8 mouse cellular contexts compared by ENCODE assay signal in genomic region chr10:43540442-43541152, GRCm38 (mm10). TPM values are rescaled to one million over a fixed set of nuclear protein-coding genes. Genes with fewer than 3 reads are reported as not detected.
DNase-seq lines count a peak whose midpoint lies in the region; ATAC-seq and TF ChIP-seq lines count a peak whose summit lies in the region.

TSS of gene 1700021F05Rik (minus strand) at chr10:43540994.

- ATAC-seq in forebrain, embryonic 11.5 days (replicated peaks; ENCODE audit: low FRiP score) = peak; percentile 99
- ATAC-seq in heart, postnatal 0 days (ENCODE audit: insufficient read depth, low read depth) = peak; percentile 99
- peak; percentile 100 for ATAC-seq in liver, embryonic 16.5 days (ENCODE audit: low read depth)
- ATAC-seq in neural tube, embryonic 13.5 days (ENCODE audit: low read depth) = peak; percentile 99

- WGBS in forebrain, embryonic 11.5 days = under 1% methylated on average over 51 of the region's 56 CpGs
- under 1% methylated on average over 49 of the region's 56 CpGs for WGBS in heart, postnatal 0 days
- under 1% methylated on average over 55 of the region's 56 CpGs for WGBS in liver, embryonic 16.5 days (ENCODE audit: insufficient replicate concordance)
- WGBS in neural tube, embryonic 13.5 days = under 1% methylated on average over 56 of the region's 56 CpGs

- peaks cover 6% of the 10 kb centered on the region; the same call in 1 of the 2 replicates for H3K4me1 ChIP-seq in forebrain, embryonic 11.5 days (replicated peaks; ENCODE audit: control insufficient read depth, insufficient read depth, low read length)
- H3K4me1 ChIP-seq in heart, postnatal 0 days (ENCODE audit: control insufficient read depth, insufficient read depth) = peaks cover 13% of the 10 kb centered on the region; the same call in 1 of the 2 replicates
- peaks cover 21% of the 10 kb centered on the region for H3K4me1 ChIP-seq in liver, embryonic 16.5 days (ENCODE audit: control insufficient read depth, low read depth, low read length)
- peaks cover 15% of the 10 kb centered on the region for H3K4me1 ChIP-seq in neural tube, embryonic 13.5 days (replicated peaks)
- H3K4me1 ChIP-seq in testis, adult 2 months (ENCODE audit: control insufficient read depth, insufficient read depth, low read length) = no peaks in the 10 kb centered on the region; the same call in 1 of the 2 replicates

- H3K27me3 ChIP-seq in forebrain, embryonic 11.5 days (ENCODE audit: control insufficient read depth, insufficient read depth, low read length) = no peaks in the 10 kb centered on the region
- no peaks in the 10 kb centered on the region for H3K27me3 ChIP-seq in heart, postnatal 0 days (ENCODE audit: control insufficient read depth, insufficient read depth, low read length)
- H3K27me3 ChIP-seq in liver, embryonic 16.5 days (ENCODE audit: control insufficient read depth, insufficient read depth, low read depth, low read length) = no peaks in the 10 kb centered on the region
- no peaks in the 10 kb centered on the region for H3K27me3 ChIP-seq in neural tube, embryonic 13.5 days
- H3K27me3 ChIP-seq in testis, adult 2 months (ENCODE audit: control insufficient read depth, insufficient read depth, low read length) = no peaks in the 10 kb centered on the region

- peak; percentile 96 for TF ChIP-seq CTCF in heart, postnatal 0 days (IDR thresholded peaks at IDR 0.05; ENCODE audit: low read depth)
- TF ChIP-seq CTCF in testis, adult 2 months (IDR thresholded peaks at IDR 0.05; ENCODE audit: control insufficient read depth, insufficient read depth, insufficient replicate concordance, low read depth, low read length) = peak; percentile 94; the same call in 1 of the 2 replicates

- no peaks in the 10 kb centered on the region for H3K36me3 ChIP-seq in forebrain, embryonic 11.5 days (ENCODE audit: control insufficient read depth, insufficient read depth, low read length)
- peaks cover 9% of the 10 kb centered on the region for H3K36me3 ChIP-seq in heart, postnatal 0 days (replicated peaks; ENCODE audit: control insufficient read depth, insufficient read depth, low read length)
- H3K36me3 ChIP-seq in liver, embryonic 16.5 days (ENCODE audit: control insufficient read depth, insufficient read depth) = no peaks in the 10 kb centered on the region
- peaks cover 10% of the 10 kb centered on the region; the same call in 1 of the 2 replicates for H3K36me3 ChIP-seq in neural tube, embryonic 13.5 days
- H3K36me3 ChIP-seq in testis, adult 2 months (ENCODE audit: control insufficient read depth, insufficient read depth, low read length) = no peaks in the 10 kb centered on the region

- H3K4me2 ChIP-seq in forebrain, embryonic 11.5 days (ENCODE audit: low read depth, low read length, severe bottlenecking) = peak within 1 kb of the TSS; percentile 71
- H3K4me2 ChIP-seq in heart, postnatal 0 days (ENCODE audit: low read depth, low read length) = peak within 1 kb of the TSS; percentile 73
- peak within 1 kb of the TSS; percentile 76 for H3K4me2 ChIP-seq in liver, embryonic 16.5 days (ENCODE audit: low read depth, low read length)
- H3K4me2 ChIP-seq in neural tube, embryonic 13.5 days = peak within 1 kb of the TSS; percentile 69

- no peaks in the 10 kb centered on the region for H3K9me3 ChIP-seq in forebrain, embryonic 11.5 days (ENCODE audit: control insufficient read depth, low read length)
- no peaks in the 10 kb centered on the region for H3K9me3 ChIP-seq in heart, postnatal 0 days (replicated peaks; ENCODE audit: control insufficient read depth, low read length)
- no peaks in the 10 kb centered on the region for H3K9me3 ChIP-seq in liver, embryonic 16.5 days (replicated peaks; ENCODE audit: control insufficient read depth, low read length)
- no peaks in the 10 kb centered on the region for H3K9me3 ChIP-seq in neural tube, embryonic 13.5 days

- H3K9ac ChIP-seq in forebrain, embryonic 11.5 days (ENCODE audit: low read length) = peak within 1 kb of the TSS; percentile 83
- peak within 1 kb of the TSS; percentile 93 for H3K9ac ChIP-seq in heart, postnatal 0 days (replicated peaks; ENCODE audit: low read depth, low read length)
- H3K9ac ChIP-seq in liver, embryonic 16.5 days (ENCODE audit: low read depth, low read length) = peak within 1 kb of the TSS; percentile 92
- peak within 1 kb of the TSS; percentile 95 for H3K9ac ChIP-seq in neural tube, embryonic 13.5 days

- H3K27ac ChIP-seq in forebrain, embryonic 11.5 days (ENCODE audit: low read depth, low read length) = no peak within 1 kb of the TSS
- peak within 1 kb of the TSS; percentile 96 for H3K27ac ChIP-seq in heart, postnatal 0 days (ENCODE audit: low read depth)
- peak within 1 kb of the TSS; percentile 69 for H3K27ac ChIP-seq in liver, embryonic 16.5 days (ENCODE audit: low read length)
- H3K27ac ChIP-seq in neural tube, embryonic 13.5 days (replicated peaks) = peak within 1 kb of the TSS; percentile 68
- peak within 1 kb of the TSS; percentile 60 for H3K27ac ChIP-seq in testis, adult 2 months (ENCODE audit: control insufficient read depth, insufficient read depth, low read depth, low read length)

- peak; percentile 77 for TF ChIP-seq POLR2A in testis, adult 2 months (IDR thresholded peaks at IDR 0.05; ENCODE audit: control insufficient read depth, low read depth, low read length)

- peak within 1 kb of the TSS; percentile 84 for H3K4me3 ChIP-seq in forebrain, embryonic 11.5 days (ENCODE audit: low read depth, low read length)
- H3K4me3 ChIP-seq in heart, postnatal 0 days (ENCODE audit: low read depth, low read length) = peak within 1 kb of the TSS; percentile 93
- peak within 1 kb of the TSS; percentile 92 for H3K4me3 ChIP-seq in liver, embryonic 16.5 days (ENCODE audit: low read depth, low read length)
- H3K4me3 ChIP-seq in neural tube, embryonic 13.5 days = peak within 1 kb of the TSS; percentile 90
- H3K4me3 ChIP-seq in testis, adult 2 months (ENCODE audit: control insufficient read depth, low read depth, low read length) = peak within 1 kb of the TSS; percentile 94

- peak; percentile 90 to 92 for DNase-seq in CD8-positive naive resting alpha-beta T cell, adult 2 months (ENCODE audit: low read depth in 2 of 2, low spot score in 2 of 2)
- peak; percentile 84 for DNase-seq in c-Kit-positive CD71-negative TER-119-negative erythroid progenitor cells, embryonic 14.5 days (ENCODE audit: low read depth)
- peak; percentile 98 for DNase-seq in forebrain, embryonic 11.5 days (ENCODE audit: low spot score)
- DNase-seq in heart, postnatal 0 days (ENCODE audit: low spot score) = peak; percentile 95
- DNase-seq in kidney, postnatal 4 days = peak; percentile 98 to 99

- TF ChIP-seq EP300 in heart, postnatal 0 days (IDR thresholded peaks at IDR 0.05; ENCODE audit: low read depth) = no peak; the same call in 1 of the 2 replicates

RNA-seq across cellular contexts. Expression of gene 1700021F05Rik, which starts in this region (rescaled TPM):
- polyA plus RNA-seq in forebrain, embryonic 11.5 days (2014; fragmentation: Nextera tagmentation; extraction: Ambion mirVana) = 59.0 and 69.7 TPM in 2 replicates
- 30.7 and 43.0 TPM in 2 replicates for total RNA-seq in heart, postnatal 0 days (2014; rRNA removed; ENCODE audit: low replicate concordance)
- polyA plus RNA-seq in heart, postnatal 0 days (2015; fragmentation: Nextera tagmentation; extraction: Ambion mirVana) = 129 and 133 TPM in 2 replicates
- 21.6 and 26.4 TPM in 2 replicates for polyA plus RNA-seq in liver, embryonic 16.5 days (2015; fragmentation: Nextera tagmentation; extraction: Ambion mirVana)
- 63.9 and 64.8 TPM in 2 replicates for polyA plus RNA-seq in neural tube, embryonic 13.5 days (2015; fragmentation: Nextera tagmentation; extraction: Ambion mirVana)
- 6.9 and 10.0 TPM in 2 replicates for polyA plus RNA-seq in testis, adult 2 months (2012; rRNA removed)
